Mouse (Mus musculus) hindbrain, postnatal 0 days (tissue): ENCODE results near the gene Olfr213. TPM values are rescaled to one million over a fixed set of nuclear protein-coding genes. Genes with fewer than 3 reads are reported as not detected.
A peak's percentile ranks its signal among the peaks of the same experiment; 100 is the strongest.

Experiments used
- ATAC-seq: fragments of 200-750 bp; cut with Nextera tagmentation; 2 replicates; pipeline ENCODE4 v1.8.0; 2017; ENCODE audit warnings: mild to moderate bottlenecking, moderate TSS enrichment, moderate library complexity
- DNase-seq: peaks from one replicate; pipeline ENCODE4 v3.0.0-alpha.2; 2015; ENCODE audit warnings: low spot score
- H3K27ac ChIP-seq: fragments of 300-500 bp; sonication (generic); 2 replicates; pipeline ENCODE4 v1.5.1; 2014; ENCODE audit warnings: mild to moderate bottlenecking
- H3K27me3 ChIP-seq: fragments of 300-500 bp; sonication (generic); 2 replicates; pipeline ENCODE4 v1.6.1; 2014; ENCODE audit warnings: low read length, mixed read lengths; ENCODE audit not compliant: insufficient read depth
- H3K36me3 ChIP-seq: fragments of 300-500 bp; sonication (generic); 2 replicates; pipeline ENCODE4 v1.6.1; 2014; ENCODE audit warnings: low read length, mixed read lengths; ENCODE audit not compliant: insufficient read depth
- H3K4me1 ChIP-seq: fragments of 300-500 bp; sonication (generic); 2 replicates; pipeline ENCODE4 v1.6.1; 2014; ENCODE audit warnings: antibody characterized with exemption, low read length, mixed read lengths; ENCODE audit not compliant: insufficient read depth
- H3K4me2 ChIP-seq: fragments of 300-500 bp; sonication (generic); 2 replicates; pipeline ENCODE4 v1.6.1; 2014; ENCODE audit warnings: low read depth, mild to moderate bottlenecking, low read length, moderate library complexity, mixed read lengths
- H3K4me3 ChIP-seq: fragments of 300-500 bp; sonication (generic); 2 replicates; pipeline ENCODE4 v1.5.1; 2014; ENCODE audit warnings: low read length
- H3K9ac ChIP-seq: fragments of 300-500 bp; sonication (generic); replicated peaks from 2 replicates; pipeline ENCODE4 v1.6.1; 2014; ENCODE audit warnings: mild to moderate bottlenecking, low read length, moderate library complexity, mixed read lengths
- H3K9me3 ChIP-seq: fragments of 300-500 bp; sonication (generic); 2 replicates; pipeline ENCODE4 v1.6.1; 2016; ENCODE audit warnings: low read length, mixed read lengths
- CTCF ChIP-seq: IDR thresholded peaks from 2 replicates; pipeline ENCODE4 v1.5.1; 2016; ENCODE audit warnings: antibody characterized with exemption, control low read depth, low read depth
- WGBS: fragments of 180-500 bp; shearing (Covaris S2); extraction: QIAGEN DNeasy Blood & Tissue Kit; methylation state at CpG from one replicate; pipeline ENCODE4 v1.1.7; 2014; 5-methylcytosine and 5-hydroxymethylcytosine counted together
- polyA plus RNA-seq: library from polyadenylated mRNA; unstranded; fragments of >200 nt; fragmentation: Nextera tagmentation; extraction: Ambion mirVana; gene quantifications from 2 replicates; pipeline ENCODE4 v1.2.1, GENCODE M21; 2015
- total RNA-seq: library from RNA; depleted of rRNA; stranded (reverse); fragments of >200 nt; gene quantifications from 2 replicates; pipeline ENCODE4 v1.2.3, GENCODE M21; 2014; rRNA removed

Gene Olfr213
- total and polyA plus RNA-seq, 2 experiments from 2014 or later = not detected

DNA sequence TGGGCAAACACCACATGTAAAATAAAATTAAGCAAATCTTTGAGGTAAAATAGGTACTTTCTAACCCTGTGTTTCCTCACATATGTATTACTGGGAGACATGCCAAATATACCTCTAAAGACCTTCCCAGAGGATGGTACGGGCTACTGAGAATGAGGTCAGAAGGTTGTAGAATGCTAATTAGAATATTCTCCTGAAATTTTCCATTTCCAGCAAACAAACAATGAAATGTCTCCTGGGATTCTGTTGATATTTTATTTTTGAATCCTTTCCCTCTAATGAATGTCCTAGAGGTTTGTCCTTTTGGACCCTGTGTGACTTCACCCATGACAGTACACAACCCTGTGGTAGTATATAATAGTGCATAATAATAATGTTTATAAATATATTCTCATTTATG is 15.7 kb downstream of the Olfr213 start, which contains the start of gene Olfr214:
Olfr214 (plus strand) TSS at position 301 of the 400 bp plus-strand sequence.
- 53% methylated on average over 1 of the region's 1 CpGs for WGBS
- no peak for ATAC-seq

DNA sequence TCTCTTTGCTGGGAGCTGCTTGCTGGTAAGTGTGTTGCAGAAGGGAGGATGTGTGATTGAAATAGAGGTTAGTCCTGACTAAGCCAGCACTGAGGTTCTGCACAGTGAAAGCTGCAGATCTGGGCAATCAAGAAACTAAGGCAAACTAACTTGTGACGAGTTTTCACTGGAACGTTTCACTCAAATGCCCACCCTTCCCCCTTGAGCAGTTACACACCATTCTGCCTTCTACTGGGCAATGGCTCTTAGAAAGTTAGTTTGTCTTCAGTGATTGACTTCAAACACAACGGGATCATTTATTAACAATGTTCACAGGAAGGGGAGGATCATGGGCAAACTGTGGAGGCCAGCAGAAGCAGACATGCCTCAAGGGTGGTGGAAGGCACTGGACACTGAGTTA is 16.7 kb downstream of the Olfr213 start:
- TF ChIP-seq CTCF = no peak
- no peak for ATAC-seq
- WGBS = 67% methylated on average over 3 of the region's 3 CpGs

More for the DNA sequence above, 15.7 kb downstream of the Olfr213 start, which contains the start of gene Olfr214:
- Histone ChIP-seq H3K4me3 (no peak within 1 kb of the TSS), H3K4me2 (no peak within 1 kb of the TSS), H3K27ac (no peak within 1 kb of the TSS), H3K36me3 (no peaks in the 10 kb centered on the region), H3K4me1 (no peaks in the 10 kb centered on the region), H3K27me3 (no peaks in the 10 kb centered on the region), H3K9ac (no peak within 1 kb of the TSS), H3K9me3 (no peaks in the 10 kb centered on the region)
- TF ChIP-seq CTCF = no peak
- DNase-seq = no peak

DNA sequence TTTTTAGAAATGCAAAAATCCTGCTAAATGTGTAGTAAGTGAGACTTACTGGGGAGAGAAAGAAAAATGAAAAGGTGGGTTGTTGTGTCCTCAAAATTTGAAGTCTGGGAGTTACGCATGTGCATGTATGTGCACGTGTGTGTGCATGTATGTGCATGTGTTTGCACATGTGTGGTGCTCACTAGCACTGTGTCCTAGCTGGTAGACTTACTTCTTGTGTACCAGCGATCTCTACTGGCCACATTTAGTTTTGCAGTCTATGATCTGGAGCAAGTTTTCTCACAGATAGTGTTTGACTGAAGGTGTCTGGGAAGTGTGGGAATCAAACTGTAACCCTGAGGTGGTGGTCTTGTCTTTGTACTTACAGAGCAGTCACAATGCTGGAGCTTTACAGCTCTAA is 31.6 kb downstream of the Olfr213 start:
- ATAC-seq (no peak), DNase-seq (peak; percentile 72)
- H3K9ac ChIP-seq = no peak overlapping the region
- no peaks in the 10 kb centered on the region for H3K4me1 ChIP-seq
- no peak overlapping the region for H3K4me3 ChIP-seq
- no peaks in the 10 kb centered on the region for H3K9me3 ChIP-seq
- H3K36me3 ChIP-seq = no peaks in the 10 kb centered on the region
- H3K4me2 ChIP-seq = no peak overlapping the region
- no peaks in the 10 kb centered on the region for H3K27me3 ChIP-seq
- 24% methylated on average over 3 of the region's 3 CpGs for WGBS
- no peak overlapping the region for H3K27ac ChIP-seq
- TF ChIP-seq CTCF = peak; percentile 83

More for the DNA sequence above, 16.7 kb downstream of the Olfr213 start:
- Histone ChIP-seq H3K9me3 (no peaks in the 10 kb centered on the region), H3K27me3 (no peaks in the 10 kb centered on the region), H3K4me1 (no peaks in the 10 kb centered on the region), H3K4me2 (no peak overlapping the region), H3K4me3 (no peak overlapping the region), H3K27ac (no peak overlapping the region), H3K36me3 (no peaks in the 10 kb centered on the region), H3K9ac (no peak overlapping the region)
- DNase-seq = no peak

- no peak within 1 kb of the TSS for H3K4me2 ChIP-seq
- no peak within 1 kb of the TSS for H3K4me3 ChIP-seq
- H3K4me1 ChIP-seq = no peaks in the 10 kb centered on the region
- no peaks in the 10 kb centered on the region for H3K27me3 ChIP-seq
- no peak for TF ChIP-seq CTCF
- ATAC-seq (no peak), DNase-seq (no peak)
- 59% methylated on average over 4 of the region's 4 CpGs for WGBS
- H3K9ac ChIP-seq = no peak within 1 kb of the TSS
- H3K27ac ChIP-seq = no peak within 1 kb of the TSS
- H3K9me3 ChIP-seq = no peaks in the 10 kb centered on the region
- H3K36me3 ChIP-seq = no peaks in the 10 kb centered on the region
Observed at GRCm38 (mm10) chr6:116584095-116584494, 45.8 kb downstream of the Olfr213 start, which contains the start of gene Olfr215. Olfr215 (minus strand) TSS chr6:116584195.

Other genes starting within 250 kb of the Olfr213 start
- gene March8, start 200.4 kb upstream of the Olfr213 start, total RNA-seq = 116 and 118 TPM in 2 replicates
- 38.8 and 40.0 TPM in 2 replicates for gene March8, start 200.4 kb upstream of the Olfr213 start, polyA plus RNA-seq
- gene Alox5, start 77.3 kb upstream of the Olfr213 start, total RNA-seq = 1.7 and 8.1 TPM in 2 replicates
- gene Alox5, start 77.3 kb upstream of the Olfr213 start, polyA plus RNA-seq = 0.73 and 0.75 TPM in 2 replicates
- gene Olfr211, start 49.4 kb upstream of the Olfr213 start, total RNA-seq = not detected in 2 replicates
- not detected in 2 replicates for gene Olfr211, start 49.4 kb upstream of the Olfr213 start, polyA plus RNA-seq
- 0.29 TPM in 1 of 2 replicates, not detected in the other for gene Olfr212, start 31.9 kb upstream of the Olfr213 start, total RNA-seq
- gene Olfr212, start 31.9 kb upstream of the Olfr213 start, polyA plus RNA-seq = 0.06 TPM in 1 of 2 replicates, not detected in the other
- gene Gm5580, start 12.7 kb downstream of the Olfr213 start, total RNA-seq = not detected in 2 replicates
- 0.26 and 0.36 TPM in 2 replicates for gene Gm5580, start 12.7 kb downstream of the Olfr213 start, polyA plus RNA-seq
- not detected in 2 replicates for gene Olfr214, start 15.8 kb downstream of the Olfr213 start, total RNA-seq
- gene Olfr214, start 15.8 kb downstream of the Olfr213 start, polyA plus RNA-seq = not detected in 2 replicates
- gene Olfr215, start 45.7 kb downstream of the Olfr213 start, total RNA-seq = not detected in 2 replicates
- gene Olfr215, start 45.7 kb downstream of the Olfr213 start, polyA plus RNA-seq = not detected in 2 replicates
- 50.8 and 52.0 TPM in 2 replicates for gene Zfp422, start 90.5 kb downstream of the Olfr213 start, total RNA-seq
- 97.1 and 101 TPM in 2 replicates for gene Zfp422, start 90.5 kb downstream of the Olfr213 start, polyA plus RNA-seq
- 6.8 and 27.5 TPM in 2 replicates for gene Depp1, start 112.2 kb downstream of the Olfr213 start, total RNA-seq
- gene Depp1, start 112.2 kb downstream of the Olfr213 start, polyA plus RNA-seq = 4.2 and 4.8 TPM in 2 replicates
- gene Rassf4, start 135.5 kb downstream of the Olfr213 start, total RNA-seq = 18.2 and 37.1 TPM in 2 replicates
- gene Rassf4, start 135.5 kb downstream of the Olfr213 start, polyA plus RNA-seq = 29.4 and 32.1 TPM in 2 replicates
- gene Tmem72, start 178.5 kb downstream of the Olfr213 start, total RNA-seq = 2.0 and 2.6 TPM in 2 replicates
- 3.8 and 4.6 TPM in 2 replicates for gene Tmem72, start 178.5 kb downstream of the Olfr213 start, polyA plus RNA-seq